Mouse (Mus musculus): Measurements from ENCODE around the gene Rasgef1c.

GRCm38 (mm10) chr11:49891993-49892392 lies 9.6 kb upstream of the Rasgef1c start:
- TF ChIP-seq POLR2A (IDR thresholded peaks at IDR 0.05; ENCODE audit: low read depth, low read length) (no peak), CTCF (IDR thresholded peaks at IDR 0.05; ENCODE audit: extremely low read depth, insufficient read length, insufficient replicate concordance, low read depth, low read length) (no peak)

Measured in small intestine, adult 2 months (tissue).